Mouse (Mus musculus) intestine, embryonic 14.5 days (tissue): Measurements from ENCODE around the gene Ice2. TPM values are rescaled to one million over a fixed set of nuclear protein-coding genes. Genes with fewer than 3 reads are reported as not detected.
A peak's percentile ranks its signal among the peaks of the same experiment; 100 is the strongest.

Source experiments
- ATAC-seq: fragments of 200-750 bp; cut with Nextera tagmentation; replicated peaks from 2 replicates; pipeline ENCODE4 v1.8.0; 2017; ENCODE audit warnings: low read depth, moderate number of reproducible peaks, moderate TSS enrichment, moderate library complexity; ENCODE audit not compliant: low FRiP score, low TSS enrichment
- DNase-seq: peaks from one replicate; pipeline ENCODE4 v3.0.0-alpha.2; 2018; ENCODE audit warnings: low spot score
- H3K27ac ChIP-seq: fragments of 300-500 bp; sonication (generic); 2 replicates; pipeline ENCODE4 v1.5.1; 2014; ENCODE audit warnings: low read depth, mild to moderate bottlenecking, control low read depth
- H3K27me3 ChIP-seq: fragments of 300-500 bp; sonication (generic); replicated peaks from 2 replicates; pipeline ENCODE4 v1.6.1; 2014; ENCODE audit warnings: low read length, control low read depth; ENCODE audit not compliant: control insufficient read depth, insufficient read depth
- H3K36me3 ChIP-seq: fragments of 300-500 bp; sonication (generic); 2 replicates; pipeline ENCODE4 v1.6.1; 2014; ENCODE audit warnings: low read length, control low read depth; ENCODE audit not compliant: control insufficient read depth, insufficient read depth
- H3K4me1 ChIP-seq: fragments of 300-500 bp; sonication (generic); replicated peaks from 2 replicates; pipeline ENCODE4 v1.6.1; 2014; ENCODE audit warnings: low read length, control low read depth, mixed read lengths; ENCODE audit not compliant: control insufficient read depth, insufficient read depth
- H3K4me2 ChIP-seq: fragments of 300-500 bp; sonication (generic); 2 replicates; pipeline ENCODE4 v1.6.1; 2014; ENCODE audit warnings: low read length
- H3K4me3 ChIP-seq: fragments of 300-500 bp; sonication (generic); 2 replicates; pipeline ENCODE4 v1.5.1; 2014; ENCODE audit warnings: low read depth, low read length, control low read depth, mixed read lengths
- H3K9ac ChIP-seq: fragments of 300-500 bp; sonication (generic); 2 replicates; pipeline ENCODE4 v1.6.1; 2014; ENCODE audit warnings: mild to moderate bottlenecking, low read length
- H3K9me3 ChIP-seq: fragments of 300-500 bp; sonication (generic); 2 replicates; pipeline ENCODE4 v1.6.1; 2016; ENCODE audit warnings: low read length, control low read depth; ENCODE audit not compliant: control insufficient read depth
- WGBS: fragments of 180-500 bp; shearing (Covaris S2); extraction: QIAGEN DNeasy Blood & Tissue Kit; methylation state at CpG from one replicate; pipeline ENCODE4 v1.1.7; 2014; 5-methylcytosine and 5-hydroxymethylcytosine counted together
- polyA plus RNA-seq: library from polyadenylated mRNA; unstranded; fragments of >200 nt; fragmentation: Nextera tagmentation; extraction: Ambion mirVana; gene quantifications from 2 replicates; pipeline ENCODE4 v1.2.1, GENCODE M21; 2014

Gene Ice2
- polyA plus RNA-seq, 1 experiment from 2014 or later, result 17.4 TPM

DNA sequence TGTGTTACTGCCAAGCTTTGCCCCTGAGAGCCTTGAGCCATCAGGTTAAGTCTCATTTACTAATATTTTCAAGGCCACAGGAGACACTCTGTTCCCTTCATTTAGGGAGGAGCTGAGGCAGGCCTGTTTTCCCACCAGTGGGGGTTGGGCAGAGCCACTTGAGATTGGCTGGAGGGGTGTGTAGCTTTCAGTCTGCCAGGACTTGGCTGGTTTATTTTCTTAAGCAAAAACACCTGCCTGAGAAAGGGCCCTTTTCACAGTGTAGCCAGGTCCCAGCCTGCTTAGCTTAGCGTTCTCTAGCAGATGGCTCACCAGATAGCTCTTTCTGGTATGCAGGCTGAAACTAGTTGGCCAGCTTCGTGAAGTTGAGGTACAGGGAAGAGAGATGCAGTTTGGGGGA lies 61.3 kb downstream of the Ice2 start:
- 31% methylated on average over 2 of the region's 2 CpGs for WGBS

GRCm38 (mm10) chr9:69459876-69460275 lies 62.2 kb downstream of the Ice2 start:
- H3K4me1 ChIP-seq, result peaks cover 47% of the 10 kb centered on the region
- no peak overlapping the region for H3K27ac ChIP-seq
- DNase-seq (no peak), ATAC-seq (no peak)
- no peaks in the 10 kb centered on the region for H3K36me3 ChIP-seq
- H3K9ac ChIP-seq, result no peak overlapping the region
- no peaks in the 10 kb centered on the region for H3K9me3 ChIP-seq
- H3K4me2 ChIP-seq, result no peak overlapping the region
- H3K4me3 ChIP-seq, result no peak overlapping the region
- H3K27me3 ChIP-seq, result peaks cover 13% of the 10 kb centered on the region; the same call in 1 of the 2 replicates
- WGBS, result 91% methylated on average over 7 of the region's 7 CpGs

More for the DNA sequence above, 61.3 kb downstream of the Ice2 start:
- Histone ChIP-seq H3K27ac (peak overlapping the region; percentile 82; the same call in 1 of the 2 replicates), H3K4me1 (peaks cover 45% of the 10 kb centered on the region), H3K9me3 (no peaks in the 10 kb centered on the region), H3K9ac (no peak overlapping the region), H3K4me2 (no peak overlapping the region), H3K4me3 (no peak overlapping the region), H3K27me3 (peaks cover 18% of the 10 kb centered on the region; the same call in 1 of the 2 replicates), H3K36me3 (no peaks in the 10 kb centered on the region)
- DNase-seq (no peak), ATAC-seq (no peak)

- no peak for DNase-seq
- Histone ChIP-seq H3K4me3 (no peak overlapping the region), H3K27ac (no peak overlapping the region), H3K9ac (no peak overlapping the region), H3K27me3 (peaks cover 12% of the 10 kb centered on the region; the same call in 1 of the 2 replicates), H3K9me3 (no peaks in the 10 kb centered on the region), H3K4me2 (no peak overlapping the region), H3K36me3 (no peaks in the 10 kb centered on the region), H3K4me1 (peaks cover 40% of the 10 kb centered on the region)
- no peak for ATAC-seq
- WGBS, result 81% methylated on average over 2 of the region's 2 CpGs
Measured at GRCm38 (mm10) chr9:69463046-69463445, 65.3 kb downstream of the Ice2 start.

DNA sequence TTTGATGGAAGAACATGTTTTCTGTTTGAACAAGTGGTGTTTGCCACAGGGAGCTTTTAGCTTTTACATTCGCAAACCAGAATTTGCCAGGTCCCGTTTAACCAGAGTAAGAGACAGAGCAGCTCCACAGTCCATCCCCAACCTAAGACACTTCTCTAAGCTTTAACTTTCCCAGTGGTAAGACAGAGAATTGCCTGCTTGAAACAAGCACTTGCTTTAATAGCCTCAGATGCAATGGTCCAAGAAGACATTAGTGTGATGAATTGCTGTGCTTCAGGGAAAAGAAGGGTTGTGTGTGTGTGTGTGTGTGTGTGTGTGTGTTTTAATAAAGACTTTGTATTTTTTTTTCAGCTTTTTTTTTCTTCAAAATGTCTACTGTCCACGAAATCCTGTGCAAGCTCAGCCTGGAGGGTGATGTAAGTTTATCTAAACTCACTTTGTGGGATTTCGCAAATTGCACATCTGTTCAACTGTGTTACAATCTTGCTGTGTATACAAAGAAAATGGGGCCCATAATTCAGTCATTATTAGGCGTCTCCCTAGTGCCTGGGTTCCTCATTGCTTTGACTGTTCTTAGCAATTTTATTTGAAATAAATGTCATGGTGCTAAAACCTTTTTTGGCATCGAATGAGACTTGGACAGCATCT lies 66.5 kb downstream of the Ice2 start:
- no peak overlapping the region for H3K4me2 ChIP-seq
- whole genome bisulfite sequencing, result 41% methylated on average over 6 of the region's 6 CpGs
- peaks cover 36% of the 10 kb centered on the region for H3K4me1 ChIP-seq
- H3K27ac ChIP-seq, result no peak overlapping the region
- ATAC-seq, result no peak
- no peaks in the 10 kb centered on the region for H3K9me3 ChIP-seq
- DNase-seq, result no peak
- no peaks in the 10 kb centered on the region for H3K36me3 ChIP-seq
- no peak overlapping the region for H3K9ac ChIP-seq
- H3K4me3 ChIP-seq, result no peak overlapping the region
- H3K27me3 ChIP-seq, result peaks cover 12% of the 10 kb centered on the region; the same call in 1 of the 2 replicates

DNA sequence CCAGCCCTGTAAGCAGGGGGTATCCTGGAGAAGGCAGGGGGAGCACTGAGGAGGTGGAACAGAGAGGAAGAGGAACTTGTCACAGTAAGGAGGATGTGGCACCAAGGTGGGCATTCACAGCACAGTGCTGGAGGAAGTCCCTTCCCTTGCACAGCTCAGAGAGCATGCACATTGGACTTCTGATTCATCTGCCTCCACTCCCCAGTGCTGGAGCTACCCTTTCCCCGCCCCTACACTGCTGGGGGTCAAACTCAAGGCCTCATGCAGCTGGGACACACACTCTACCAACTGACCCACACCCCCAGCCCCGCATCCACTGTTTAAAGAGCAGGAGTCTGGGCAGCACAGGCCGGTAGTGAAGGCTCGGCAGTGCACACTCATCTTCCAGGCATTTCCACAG lies 68.4 kb downstream of the Ice2 start:
- no peak for ATAC-seq
- no peak overlapping the region for H3K4me2 ChIP-seq
- no peak for DNase-seq

GRCm38 (mm10) chr9:69467310-69467939 lies 69.7 kb downstream of the Ice2 start:
- Histone ChIP-seq H3K27ac (peak overlapping the region; percentile 39; the same call in 1 of the 2 replicates), H3K4me1 (peaks cover 65% of the 10 kb centered on the region), H3K4me2 (no peak overlapping the region), H3K9ac (no peak overlapping the region), H3K36me3 (no peaks in the 10 kb centered on the region), H3K9me3 (no peaks in the 10 kb centered on the region), H3K4me3 (no peak overlapping the region), H3K27me3 (peaks cover 6% of the 10 kb centered on the region; the same call in 1 of the 2 replicates)
- WGBS, result 58% methylated on average over 10 of the region's 10 CpGs
- peak; percentile 64 for DNase-seq
- peak; percentile 51 for ATAC-seq

More for the DNA sequence above, 68.4 kb downstream of the Ice2 start:
- Histone ChIP-seq H3K4me1 (peaks cover 53% of the 10 kb centered on the region), H3K9me3 (no peaks in the 10 kb centered on the region), H3K27ac (no peak overlapping the region), H3K4me3 (no peak overlapping the region), H3K27me3 (peaks cover 12% of the 10 kb centered on the region; the same call in 1 of the 2 replicates), H3K9ac (no peak overlapping the region), H3K36me3 (no peaks in the 10 kb centered on the region)
- 52% methylated on average over 4 of the region's 4 CpGs for WGBS

- peaks cover 72% of the 10 kb centered on the region for H3K4me1 ChIP-seq
- H3K27me3 ChIP-seq, result 0 out of 2 replicates have a peak, but pooled peaks cover 5% of the 10 kb centered on the region
- H3K4me2 ChIP-seq, result peak overlapping the region; percentile 22; the same call in 1 of the 2 replicates
- H3K9me3 ChIP-seq, result no peaks in the 10 kb centered on the region
- ATAC-seq (peak; percentile 36; the same call in 1 of the 2 replicates), DNase-seq (peak; percentile 77)
- 4% methylated on average over 9 of the region's 9 CpGs for WGBS
- no peak overlapping the region for H3K27ac ChIP-seq
- no peak overlapping the region for H3K9ac ChIP-seq
- no peak overlapping the region for H3K4me3 ChIP-seq
- no peaks in the 10 kb centered on the region for H3K36me3 ChIP-seq
Measured at GRCm38 (mm10) chr9:69468991-69469390, 71.3 kb downstream of the Ice2 start.

- Histone ChIP-seq H3K4me3 (no peak overlapping the region), H3K9ac (no peak overlapping the region), H3K4me2 (peak overlapping the region; percentile 20; the same call in 1 of the 2 replicates), H3K27ac (peak overlapping the region; percentile 2), H3K9me3 (no peaks in the 10 kb centered on the region), H3K27me3 (0 out of 2 replicates have a peak, but pooled peaks cover 5% of the 10 kb centered on the region), H3K4me1 (peaks cover 65% of the 10 kb centered on the region), H3K36me3 (no peaks in the 10 kb centered on the region)
- no peak for DNase-seq
- 55% methylated on average over 5 of the region's 5 CpGs for WGBS
- ATAC-seq, result no peak
Measured at GRCm38 (mm10) chr9:69470362-69470761, 72.7 kb downstream of the Ice2 start.
